Mouse (Mus musculus) MN1 (cell line): ENCODE results near the gene Fam166b.

ENCODE experiments used
- DNase-seq: peaks from one replicate; pipeline ENCODE4 v3.0.0-alpha.2; 2016; ENCODE audit warnings: low spot score

The Fam166b gene

GRCm38 (mm10) chr4:43428180-43428861 lies 613 bp downstream of the Fam166b start:
- no peak for DNase-seq

- DNase-seq = no peak
Measured at GRCm38 (mm10) chr4:43427501-43428179, 1.3 kb downstream of the Fam166b start.

- no peak for DNase-seq
Measured at GRCm38 (mm10) chr4:43426487-43426886, 2.4 kb downstream of the Fam166b start.

GRCm38 (mm10) chr4:43425648-43426380 lies 3.1 kb downstream of the Fam166b start:
- DNase-seq = no peak

GRCm38 (mm10) chr4:43425197-43425596 lies 3.7 kb downstream of the Fam166b start:
- no peak for DNase-seq

GRCm38 (mm10) chr4:43424072-43424471 lies 4.9 kb downstream of the Fam166b start:
- DNase-seq = no peak

GRCm38 (mm10) chr4:43423267-43423934 lies 5.5 kb downstream of the Fam166b start:
- DNase-seq = no peak

- no peak for DNase-seq
Measured at GRCm38 (mm10) chr4:43421632-43422240, 7.2 kb downstream of the Fam166b start.

- DNase-seq = peak; percentile 60
Measured at GRCm38 (mm10) chr4:43420305-43420704, 8.6 kb downstream of the Fam166b start.

GRCm38 (mm10) chr4:43419801-43420281 lies 9.1 kb downstream of the Fam166b start:
- no peak for DNase-seq

GRCm38 (mm10) chr4:43418973-43419656 lies 9.8 kb downstream of the Fam166b start:
- no peak for DNase-seq

GRCm38 (mm10) chr4:43418450-43418849 lies 10.5 kb downstream of the Fam166b start:
- no peak for DNase-seq

- DNase-seq = no peak
Measured at GRCm38 (mm10) chr4:43417269-43418062, 11.5 kb downstream of the Fam166b start.

GRCm38 (mm10) chr4:43416071-43416490 lies 12.9 kb downstream of the Fam166b start:
- DNase-seq = no peak

GRCm38 (mm10) chr4:43415221-43416070 lies 13.5 kb downstream of the Fam166b start:
- DNase-seq = no peak

GRCm38 (mm10) chr4:43414761-43415160 lies 14.2 kb downstream of the Fam166b start:
- no peak for DNase-seq

- no peak for DNase-seq
Measured at GRCm38 (mm10) chr4:43407071-43407920, 21.6 kb downstream of the Fam166b start.
